Mouse (Mus musculus): ENCODE data around the gene Tmem30b.

DNA sequence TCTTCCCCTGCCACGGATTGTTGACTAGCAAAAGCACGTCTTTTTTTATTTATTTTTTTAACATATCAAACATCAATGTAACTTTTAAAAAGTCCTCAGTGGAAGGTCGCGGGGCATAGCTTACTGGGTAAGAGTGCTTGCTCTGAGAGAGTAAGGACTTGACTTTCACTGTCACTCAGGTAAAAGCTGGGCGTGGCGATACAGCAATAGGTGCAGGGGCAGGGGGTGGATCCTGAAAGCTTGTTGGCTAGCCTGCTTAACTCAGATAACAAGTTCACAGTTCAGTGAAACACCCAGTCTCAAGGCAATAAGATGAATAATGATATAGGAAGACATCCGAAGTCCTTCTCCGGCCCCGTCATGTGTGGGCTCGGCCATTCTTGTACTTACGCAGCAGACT is 16.6 kb downstream of the Tmem30b start:
- TF ChIP-seq CTCF (IDR thresholded peaks at IDR 0.05; ENCODE audit: extremely low read depth, insufficient read depth, low read length) (no peak), POLR2A (IDR thresholded peaks at IDR 0.05; ENCODE audit: extremely low read depth, insufficient read depth, low read length) (no peak)

Data from cortical plate, adult 2 months (tissue).